Mouse (Mus musculus) forebrain, embryonic 13.5 days (tissue): ENCODE results near the gene Cryzl1. TPM values are rescaled to one million over a fixed set of nuclear protein-coding genes. Genes with fewer than 3 reads are reported as not detected.
A peak's percentile ranks its signal among the peaks of the same experiment; 100 is the strongest.

ENCODE experiments used
- ATAC-seq: fragments of 200-750 bp; cut with Nextera tagmentation; 2 replicates; pipeline ENCODE4 v1.8.0; 2017
- H3K27ac ChIP-seq: fragments of 300-500 bp; sonication (generic); 2 replicates; pipeline ENCODE4 v1.5.1; 2015; ENCODE audit warnings: inconsistent platforms, mild to moderate bottlenecking, moderate library complexity
- H3K27me3 ChIP-seq: fragments of 300-500 bp; sonication (generic); 2 replicates; pipeline ENCODE4 v1.6.1; 2015; ENCODE audit warnings: mild to moderate bottlenecking, inconsistent platforms
- H3K36me3 ChIP-seq: fragments of 300-500 bp; sonication (generic); 2 replicates; pipeline ENCODE4 v1.6.1; 2015; ENCODE audit warnings: mild to moderate bottlenecking, inconsistent platforms; ENCODE audit not compliant: poor library complexity, severe bottlenecking
- H3K4me1 ChIP-seq: fragments of 300-500 bp; sonication (generic); 2 replicates; pipeline ENCODE4 v1.6.1; 2015; ENCODE audit warnings: inconsistent platforms
- H3K4me2 ChIP-seq: fragments of 300-500 bp; sonication (generic); 2 replicates; pipeline ENCODE4 v1.6.1; 2015; ENCODE audit warnings: inconsistent platforms, mild to moderate bottlenecking, moderate library complexity
- H3K4me3 ChIP-seq: fragments of 300-500 bp; sonication (generic); 2 replicates; pipeline ENCODE4 v1.5.1; 2015; ENCODE audit warnings: mild to moderate bottlenecking, inconsistent platforms
- H3K9ac ChIP-seq: fragments of 300-500 bp; sonication (generic); 2 replicates; pipeline ENCODE4 v1.6.1; 2015; ENCODE audit warnings: mild to moderate bottlenecking, inconsistent platforms
- H3K9me3 ChIP-seq: fragments of 300-500 bp; sonication (generic); replicated peaks from 2 replicates; pipeline ENCODE4 v1.6.1; 2016; ENCODE audit warnings: inconsistent platforms
- WGBS: fragments of 180-500 bp; shearing (Covaris S2); methylation state at CpG from one replicate; pipeline ENCODE4 v1.1.7; 2015; 5-methylcytosine and 5-hydroxymethylcytosine counted together
- polyA plus RNA-seq: library from polyadenylated mRNA; unstranded; fragments of >200 nt; fragmentation: Nextera tagmentation; extraction: Ambion mirVana; gene quantifications from 2 replicates; pipeline ENCODE4 v1.2.1, GENCODE M21; 2015

Cryzl1 gene
- polyA plus RNA-seq, 1 experiment from 2014 or later: 98.0 TPM

GRCm38 (mm10) chr16:91761761-91762160 lies 33.0 kb upstream of the Cryzl1 start:
- no peak overlapping the region for H3K9ac ChIP-seq
- WGBS: 90% methylated on average over 3 of the region's 3 CpGs
- H3K36me3 ChIP-seq: peaks cover 3% of the 10 kb centered on the region; the same call in 1 of the 2 replicates
- no peak for ATAC-seq
- H3K9me3 ChIP-seq: no peaks in the 10 kb centered on the region
- H3K27me3 ChIP-seq: no peaks in the 10 kb centered on the region
- H3K4me3 ChIP-seq: no peak overlapping the region
- no peak overlapping the region for H3K4me2 ChIP-seq
- no peak overlapping the region for H3K27ac ChIP-seq
- peaks cover 51% of the 10 kb centered on the region for H3K4me1 ChIP-seq

- H3K27ac ChIP-seq: peak overlapping the region; percentile 70
- H3K4me1 ChIP-seq: peaks cover 45% of the 10 kb centered on the region
- ATAC-seq: 0 out of 2 replicates have a peak, but pooled peaks have one; percentile 27
- no peaks in the 10 kb centered on the region for H3K27me3 ChIP-seq
- H3K9ac ChIP-seq: no peak overlapping the region
- H3K4me3 ChIP-seq: no peak overlapping the region
- no peaks in the 10 kb centered on the region for H3K9me3 ChIP-seq
- peaks cover 3% of the 10 kb centered on the region; the same call in 1 of the 2 replicates for H3K36me3 ChIP-seq
- no peak overlapping the region for H3K4me2 ChIP-seq
- 76% methylated on average over 9 of the region's 9 CpGs for WGBS
These were observed 32.4 kb upstream of the Cryzl1 start for GRCm38 (mm10) chr16:91761202-91761601.

GRCm38 (mm10) chr16:91754957-91755356 lies 26.2 kb upstream of the Cryzl1 start:
- H3K27ac ChIP-seq: no peak overlapping the region
- no peaks in the 10 kb centered on the region for H3K9me3 ChIP-seq
- H3K27me3 ChIP-seq: no peaks in the 10 kb centered on the region
- peaks cover 12% of the 10 kb centered on the region for H3K4me1 ChIP-seq
- WGBS: 92% methylated on average over 6 of the region's 6 CpGs
- no peak overlapping the region for H3K9ac ChIP-seq
- H3K36me3 ChIP-seq: 0 out of 2 replicates have a peak, but pooled peaks cover 11% of the 10 kb centered on the region
- H3K4me2 ChIP-seq: no peak overlapping the region
- no peak overlapping the region for H3K4me3 ChIP-seq
- ATAC-seq: no peak

GRCm38 (mm10) chr16:91753611-91754010 lies 24.8 kb upstream of the Cryzl1 start:
- Histone ChIP-seq H3K9ac (no peak overlapping the region), H3K27me3 (no peaks in the 10 kb centered on the region), H3K36me3 (0 out of 2 replicates have a peak, but pooled peaks cover 11% of the 10 kb centered on the region), H3K27ac (no peak overlapping the region), H3K4me2 (no peak overlapping the region), H3K4me1 (peaks cover 12% of the 10 kb centered on the region), H3K9me3 (no peaks in the 10 kb centered on the region), H3K4me3 (no peak overlapping the region)
- WGBS: 93% methylated on average over 4 of the region's 4 CpGs
- no peak for ATAC-seq

- no peak overlapping the region for H3K4me2 ChIP-seq
- 84% methylated on average over 13 of the region's 13 CpGs for WGBS
- no peak for ATAC-seq
- H3K4me1 ChIP-seq: peaks cover 12% of the 10 kb centered on the region
- H3K9me3 ChIP-seq: no peaks in the 10 kb centered on the region
- H3K27ac ChIP-seq: no peak overlapping the region
- H3K9ac ChIP-seq: no peak overlapping the region
- H3K4me3 ChIP-seq: no peak overlapping the region
- 0 out of 2 replicates have a peak, but pooled peaks cover 11% of the 10 kb centered on the region for H3K36me3 ChIP-seq
- H3K27me3 ChIP-seq: no peaks in the 10 kb centered on the region
These were observed 23.0 kb upstream of the Cryzl1 start for GRCm38 (mm10) chr16:91751644-91752385.

GRCm38 (mm10) chr16:91747567-91747966 lies 18.8 kb upstream of the Cryzl1 start:
- 96% methylated on average over 6 of the region's 6 CpGs for WGBS
- H3K36me3 ChIP-seq: peaks cover 8% of the 10 kb centered on the region; the same call in 1 of the 2 replicates
- H3K27ac ChIP-seq: no peak overlapping the region
- H3K9me3 ChIP-seq: no peaks in the 10 kb centered on the region
- no peak overlapping the region for H3K4me2 ChIP-seq
- peaks cover 29% of the 10 kb centered on the region for H3K4me1 ChIP-seq
- no peak overlapping the region for H3K4me3 ChIP-seq
- no peaks in the 10 kb centered on the region for H3K27me3 ChIP-seq
- ATAC-seq: no peak
- H3K9ac ChIP-seq: no peak overlapping the region

GRCm38 (mm10) chr16:91746101-91746950 lies 17.6 kb upstream of the Cryzl1 start:
- Histone ChIP-seq H3K4me1 (peaks cover 20% of the 10 kb centered on the region), H3K9me3 (no peaks in the 10 kb centered on the region), H3K4me2 (no peak overlapping the region), H3K4me3 (no peak overlapping the region), H3K36me3 (peaks cover 8% of the 10 kb centered on the region; the same call in 1 of the 2 replicates), H3K27ac (peak overlapping the region; percentile 32; the same call in 1 of the 2 replicates), H3K27me3 (no peaks in the 10 kb centered on the region), H3K9ac (no peak overlapping the region)
- 57% methylated on average over 14 of the region's 14 CpGs for WGBS
- no peak for ATAC-seq

- Histone ChIP-seq H3K4me2 (no peak overlapping the region), H3K4me3 (no peak overlapping the region), H3K36me3 (peaks cover 3% of the 10 kb centered on the region; the same call in 1 of the 2 replicates), H3K27me3 (no peaks in the 10 kb centered on the region), H3K4me1 (peaks cover 37% of the 10 kb centered on the region), H3K9me3 (no peaks in the 10 kb centered on the region), H3K27ac (no peak overlapping the region), H3K9ac (no peak overlapping the region)
- 84% methylated on average over 7 of the region's 7 CpGs for WGBS
- no peak for ATAC-seq
These were observed 14.3 kb upstream of the Cryzl1 start for GRCm38 (mm10) chr16:91743055-91743454.

- ATAC-seq: no peak
- no peak overlapping the region for H3K4me3 ChIP-seq
- 0 out of 2 replicates have a peak, but pooled peaks cover under 1% of the 10 kb centered on the region for H3K36me3 ChIP-seq
- no peaks in the 10 kb centered on the region for H3K27me3 ChIP-seq
- 60% methylated on average over 7 of the region's 7 CpGs for WGBS
- no peak overlapping the region for H3K4me2 ChIP-seq
- H3K9me3 ChIP-seq: no peaks in the 10 kb centered on the region
- H3K27ac ChIP-seq: no peak overlapping the region; the same call in 1 of the 2 replicates
- no peak overlapping the region for H3K9ac ChIP-seq
- H3K4me1 ChIP-seq: peaks cover 45% of the 10 kb centered on the region
These were observed 12.1 kb upstream of the Cryzl1 start for GRCm38 (mm10) chr16:91740918-91741255.

GRCm38 (mm10) chr16:91740184-91740917 lies 11.6 kb upstream of the Cryzl1 start:
- Histone ChIP-seq H3K36me3 (no peaks in the 10 kb centered on the region), H3K4me3 (no peak overlapping the region), H3K4me2 (no peak overlapping the region), H3K9me3 (no peaks in the 10 kb centered on the region), H3K4me1 (peaks cover 45% of the 10 kb centered on the region), H3K27ac (peak overlapping the region; percentile 21; the same call in 1 of the 2 replicates), H3K9ac (no peak overlapping the region), H3K27me3 (no peaks in the 10 kb centered on the region)
- ATAC-seq: no peak
- WGBS: 72% methylated on average over 8 of the region's 8 CpGs

- Histone ChIP-seq H3K4me1 (peaks cover 56% of the 10 kb centered on the region), H3K27ac (no peak overlapping the region)
These were observed 9.7 kb upstream of the Cryzl1 start for GRCm38 (mm10) chr16:91738505-91738904.

More at GRCm38 (mm10) chr16:91738505-91738904, 9.7 kb upstream of the Cryzl1 start:
- Histone ChIP-seq H3K9me3 (no peaks in the 10 kb centered on the region), H3K27me3 (no peaks in the 10 kb centered on the region), H3K4me3 (no peak overlapping the region), H3K9ac (no peak overlapping the region), H3K36me3 (no peaks in the 10 kb centered on the region), H3K4me2 (no peak overlapping the region)
- WGBS: 83% methylated on average over 6 of the region's 6 CpGs
- no peak for ATAC-seq
